ENCODE assay signal across 23 mouse cellular contexts in genomic region chr14:47193506-47193905, GRCm38 (mm10).
"Had no signal": no experiment of that assay in that cellular context is flagged by ENCODE, and none has a peak within 500 bp of the region (broad histone marks: within the 10 kb centered on the region; RNA-seq: fewer than 3 reads in every experiment).

No protein-coding gene starts in this region.

- DNase-seq: cerebellum, adult 8-10 months; cerebellum, adult 9-10 months; cerebellum, adult 9-11 months; cerebellum, postnatal 25 days; cerebellum, postnatal 36 days; embryo, embryonic 11 days; forebrain, postnatal 0 days; gastrocnemius, postnatal 10 days; gastrocnemius, postnatal 14 days; gastrocnemius, postnatal 25 days; gastrocnemius, postnatal 36 days; heart, adult 18-20 months; heart, adult 2 months had no signal

- H3K4me3 ChIP-seq: embryonic facial prominence, embryonic 10.5 days; embryonic facial prominence, embryonic 12.5 days; embryonic facial prominence, embryonic 13.5 days; embryonic facial prominence, embryonic 15.5 days; erythroblast, embryonic 14.5 days; forebrain, embryonic 10.5 days; forebrain, embryonic 12.5 days; forebrain, embryonic 13.5 days; forebrain, embryonic 15.5 days; heart, adult 2 months; heart, embryonic 10.5 days had no signal

- H3K27ac ChIP-seq: embryonic facial prominence, embryonic 10.5 days; embryonic facial prominence, embryonic 12.5 days; embryonic facial prominence, embryonic 13.5 days; embryonic facial prominence, embryonic 15.5 days; forebrain, embryonic 10.5 days; forebrain, embryonic 12.5 days; forebrain, embryonic 13.5 days; forebrain, embryonic 15.5 days; heart, adult 2 months; heart, embryonic 10.5 days had no signal
